Mouse (Mus musculus) heart, embryonic 16.5 days (tissue): ENCODE data around the gene Slc25a51. TPM values are rescaled to one million over a fixed set of nuclear protein-coding genes. Genes with fewer than 3 reads are reported as not detected.

Source experiments
- ATAC-seq: fragments of 200-750 bp; cut with Nextera tagmentation; replicated peaks from 2 replicates; pipeline ENCODE4 v1.8.0; 2017; ENCODE audit warnings: moderate number of reproducible peaks; ENCODE audit not compliant: insufficient read depth, low FRiP score; ENCODE audit errors: extremely low read depth
- H3K27ac ChIP-seq: fragments of 300-500 bp; sonication (generic); 2 replicates; pipeline ENCODE4 v1.5.1; 2014; ENCODE audit warnings: mild to moderate bottlenecking, low read length, control low read depth, moderate library complexity
- H3K27me3 ChIP-seq: fragments of 300-500 bp; sonication (generic); 2 replicates; pipeline ENCODE4 v1.6.1; 2014; ENCODE audit warnings: low read length, mixed read lengths; ENCODE audit not compliant: control insufficient read depth, insufficient read depth
- H3K36me3 ChIP-seq: fragments of 300-500 bp; sonication (generic); 2 replicates; pipeline ENCODE4 v1.6.1; 2014; ENCODE audit not compliant: control insufficient read depth, insufficient read depth
- H3K4me1 ChIP-seq: fragments of 300-500 bp; sonication (generic); 2 replicates; pipeline ENCODE4 v1.6.1; 2014; ENCODE audit warnings: low read length, mixed read lengths; ENCODE audit not compliant: control insufficient read depth, insufficient read depth
- H3K4me2 ChIP-seq: fragments of 300-500 bp; sonication (generic); 2 replicates; pipeline ENCODE4 v1.6.1; 2014; ENCODE audit warnings: low read depth, mild to moderate bottlenecking, control low read depth, low read length
- H3K4me3 ChIP-seq: fragments of 300-500 bp; sonication (generic); 2 replicates; pipeline ENCODE4 v1.5.1; 2014; ENCODE audit warnings: mild to moderate bottlenecking, control low read depth, low read length
- H3K9ac ChIP-seq: fragments of 300-500 bp; sonication (generic); 2 replicates; pipeline ENCODE4 v1.6.1; 2014; ENCODE audit warnings: low read length, control low read depth
- H3K9me3 ChIP-seq: fragments of 300-500 bp; sonication (generic); replicated peaks from 2 replicates; pipeline ENCODE4 v1.6.1; 2016; ENCODE audit warnings: low read length; ENCODE audit not compliant: control insufficient read depth
- WGBS: fragments of 180-500 bp; shearing (Covaris S2); extraction: QIAGEN DNeasy Blood & Tissue Kit; methylation state at CpG from one replicate; pipeline ENCODE4 v1.1.7; 2014; 5-methylcytosine and 5-hydroxymethylcytosine counted together
- microRNA-seq: library from miRNA; unstranded; fragments of <30 nt; microRNA quantifications from one replicate; pipeline ENCODE4, GENCODE M21; 2017
- polyA plus RNA-seq: library from polyadenylated mRNA; unstranded; fragments of >200 nt; fragmentation: Nextera tagmentation; extraction: Ambion mirVana; gene quantifications from 2 replicates; pipeline ENCODE4 v1.2.1, GENCODE M21; 2015

Slc25a51 gene
- polyA plus RNA-seq, 1 experiment from 2014 or later = 75.9 TPM

DNA sequence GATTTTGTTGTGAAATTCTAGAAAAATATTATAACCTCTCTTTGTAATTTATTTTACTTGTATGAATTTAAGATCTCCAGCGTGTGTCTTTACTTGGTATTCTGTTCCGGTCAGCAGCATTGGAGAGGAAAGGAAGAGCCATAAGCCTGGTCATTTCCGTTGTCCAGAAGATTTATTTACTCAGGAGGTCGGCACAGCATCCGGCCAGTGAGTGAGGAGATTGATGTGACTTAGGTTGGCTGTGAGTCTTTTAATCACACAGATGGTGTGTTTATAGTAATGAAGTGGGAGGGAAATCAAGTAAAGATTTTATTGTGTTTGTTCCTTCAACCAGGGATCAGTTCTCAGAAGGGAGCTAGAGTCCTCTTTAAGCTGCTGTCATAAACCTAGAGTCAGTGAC lies 33.7 kb downstream of the Slc25a51 start:
- H3K9ac ChIP-seq = no peak overlapping the region
- H3K4me1 ChIP-seq = no peaks in the 10 kb centered on the region
- H3K27ac ChIP-seq = no peak overlapping the region
- WGBS = 76% methylated on average over 5 of the region's 5 CpGs
- H3K4me3 ChIP-seq = no peak overlapping the region
- H3K27me3 ChIP-seq = no peaks in the 10 kb centered on the region
- H3K4me2 ChIP-seq = no peak overlapping the region
- ATAC-seq = no peak
- peaks cover 53% of the 10 kb centered on the region for H3K36me3 ChIP-seq
- no peaks in the 10 kb centered on the region for H3K9me3 ChIP-seq

- no peaks in the 10 kb centered on the region for H3K9me3 ChIP-seq
- no peak for ATAC-seq
- no peak overlapping the region for H3K27ac ChIP-seq
- no peak overlapping the region for H3K9ac ChIP-seq
- no peaks in the 10 kb centered on the region for H3K27me3 ChIP-seq
- 81% methylated on average over 3 of the region's 3 CpGs for WGBS
- H3K4me1 ChIP-seq = no peaks in the 10 kb centered on the region
- no peak overlapping the region for H3K4me3 ChIP-seq
- H3K4me2 ChIP-seq = no peak overlapping the region
- peaks cover 44% of the 10 kb centered on the region for H3K36me3 ChIP-seq
Observed at GRCm38 (mm10) chr4:45371261-45371660, 37.3 kb downstream of the Slc25a51 start.

DNA sequence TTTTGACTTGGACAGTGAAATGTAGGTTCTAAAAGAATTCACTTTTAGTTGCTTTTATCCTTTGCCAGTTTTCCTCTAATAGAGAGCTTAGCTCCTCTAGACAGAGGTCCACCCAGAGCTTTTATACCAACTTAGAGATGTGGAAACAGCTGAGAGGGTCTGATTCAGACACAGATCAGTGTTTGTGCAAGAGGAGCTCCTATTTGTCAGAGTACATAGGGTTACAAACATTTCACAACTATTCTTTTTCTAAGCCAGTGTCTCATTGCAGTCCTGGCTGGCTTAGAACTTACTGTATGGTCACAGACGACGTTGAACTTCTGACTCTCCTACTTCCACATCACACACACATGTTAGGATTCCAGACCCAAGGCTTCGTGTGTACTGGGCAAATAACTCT lies 51.9 kb downstream of the Slc25a51 start:
- no peak for ATAC-seq
- WGBS = 82% methylated on average over 3 of the region's 3 CpGs

More for the DNA sequence above, 51.9 kb downstream of the Slc25a51 start:
- H3K27me3 ChIP-seq = no peaks in the 10 kb centered on the region
- H3K27ac ChIP-seq = no peak overlapping the region
- no peaks in the 10 kb centered on the region for H3K9me3 ChIP-seq
- no peak overlapping the region for H3K4me2 ChIP-seq
- no peaks in the 10 kb centered on the region for H3K4me1 ChIP-seq
- H3K4me3 ChIP-seq = no peak overlapping the region
- H3K36me3 ChIP-seq = peaks cover 10% of the 10 kb centered on the region; the same call in 1 of the 2 replicates
- H3K9ac ChIP-seq = no peak overlapping the region

Small RNA genes within 50 kb of the gene (microRNA-seq; reads per million reads assigned to microRNA genes)
- not detected for gene Gm25692

Other genes starting within 250 kb of the Slc25a51 start
- gene Frmpd1, start 223.9 kb downstream of the Slc25a51 start, polyA plus RNA-seq = 1.2 and 1.4 TPM in 2 replicates
- 8.7 and 10.1 TPM in 2 replicates for gene Trmt10b, start 111.6 kb downstream of the Slc25a51 start, polyA plus RNA-seq
- gene Dcaf10, start 66.7 kb downstream of the Slc25a51 start, polyA plus RNA-seq = 6.7 and 7.5 TPM in 2 replicates
- 37.4 and 50.6 TPM in 2 replicates for gene Exosc3, start 66.0 kb downstream of the Slc25a51 start, polyA plus RNA-seq
- 7.6 and 9.2 TPM in 2 replicates for gene Shb, start 123.7 kb upstream of the Slc25a51 start, polyA plus RNA-seq